8 mouse cellular contexts compared by ENCODE assay signal in genomic region chr5:34097333-34097732, GRCm38 (mm10).
DNase-seq lines count a peak whose midpoint lies in the region; ATAC-seq and TF ChIP-seq lines count a peak whose summit lies in the region.
"Had no signal": no experiment of that assay in that cellular context is flagged by ENCODE, and none has a peak within 500 bp of the region (broad histone marks: within the 10 kb centered on the region; RNA-seq: fewer than 3 reads in every experiment).

No protein-coding gene starts in this region.

- DNase-seq in midbrain, postnatal 0 days (ENCODE audit: low spot score), result peak; percentile 74
- peak; percentile 67 for DNase-seq in kidney, adult 9 months
- no peak for DNase-seq in lung, adult 2 months
- peak; percentile 69 for DNase-seq in thymus, postnatal 0 days (ENCODE audit: low spot score)

- H3K9me3 ChIP-seq in midbrain, postnatal 0 days (ENCODE audit: low read length), result no peaks in the 10 kb centered on the region
- H3K9me3 ChIP-seq in midbrain, embryonic 13.5 days, result no peaks in the 10 kb centered on the region; the same call in 1 of the 2 replicates
- H3K9me3 ChIP-seq: heart, embryonic 15.5 days had no signal

- H3K9ac ChIP-seq in midbrain, postnatal 0 days (replicated peaks; ENCODE audit: low read length, poor library complexity, severe bottlenecking), result no peak overlapping the region
- H3K9ac ChIP-seq in midbrain, embryonic 13.5 days (replicated peaks), result no peak overlapping the region
- H3K9ac ChIP-seq: heart, embryonic 15.5 days had no signal

- WGBS in midbrain, postnatal 0 days, result 10% methylated on average over 1 of the region's 1 CpGs
- WGBS in midbrain, embryonic 13.5 days, result 10% methylated on average over 1 of the region's 1 CpGs
- 16% methylated on average over 1 of the region's 1 CpGs for WGBS in lung, adult 2 months

- H3K36me3 ChIP-seq in midbrain, postnatal 0 days (ENCODE audit: insufficient read depth, low read length), result no peaks in the 10 kb centered on the region
- H3K36me3 ChIP-seq in midbrain, embryonic 13.5 days, result no peaks in the 10 kb centered on the region
- H3K36me3 ChIP-seq: heart, embryonic 15.5 days had no signal

- H3K27me3 ChIP-seq in midbrain, postnatal 0 days (ENCODE audit: insufficient read depth, low read length), result no peaks in the 10 kb centered on the region
- H3K27me3 ChIP-seq in midbrain, embryonic 13.5 days, result no peaks in the 10 kb centered on the region

- no peak overlapping the region for H3K4me3 ChIP-seq in midbrain, postnatal 0 days (ENCODE audit: low read depth, low read length)
- no peak overlapping the region for H3K4me3 ChIP-seq in midbrain, embryonic 13.5 days (replicated peaks)
- H3K4me3 ChIP-seq in lung, adult 2 months (replicated peaks; ENCODE audit: extremely low read depth, low read depth, low read length), result no peak overlapping the region
- H3K4me3 ChIP-seq: heart, embryonic 15.5 days had no signal

- ATAC-seq in midbrain, postnatal 0 days (ENCODE audit: low FRiP score), result no peak
- no peak for ATAC-seq in midbrain, embryonic 13.5 days
- peak; percentile 52 for ATAC-seq in activated CD4-positive, CD25-positive, alpha-beta regulatory T cell, adult 4 months
- ATAC-seq in common myeloid progenitor, adult 5-6 weeks (replicated peaks; ENCODE audit: low read depth, poor library complexity, severe bottlenecking), result peak; percentile 66; the same call in 1 of the 2 replicates

- no peak for TF ChIP-seq POLR2A in lung, adult 2 months (IDR thresholded peaks at IDR 0.05; ENCODE audit: borderline replicate concordance, extremely low read depth, low read depth, low read length)

- H3K4me1 ChIP-seq in midbrain, postnatal 0 days (ENCODE audit: insufficient read depth, low read length), result no peaks in the 10 kb centered on the region
- no peaks in the 10 kb centered on the region for H3K4me1 ChIP-seq in midbrain, embryonic 13.5 days (replicated peaks)
- no peaks in the 10 kb centered on the region for H3K4me1 ChIP-seq in lung, adult 2 months (ENCODE audit: control insufficient read depth, insufficient read depth, low read length)
- H3K4me1 ChIP-seq: heart, embryonic 15.5 days had no signal

- H3K27ac ChIP-seq in midbrain, postnatal 0 days (ENCODE audit: low read depth, low read length), result no peak overlapping the region
- H3K27ac ChIP-seq in midbrain, embryonic 13.5 days, result no peak overlapping the region
- H3K27ac ChIP-seq: heart, embryonic 15.5 days had no signal

- peak; percentile 80 for TF ChIP-seq CTCF in midbrain, postnatal 0 days (IDR thresholded peaks at IDR 0.05)
- 0 out of 2 replicates have a peak, but pooled peaks have one; percentile 11 for TF ChIP-seq CTCF in lung, adult 2 months (IDR thresholded peaks at IDR 0.05; ENCODE audit: insufficient read depth, low read length)

- H3K4me2 ChIP-seq in midbrain, postnatal 0 days (ENCODE audit: low read depth, low read length, poor library complexity, severe bottlenecking), result no peak overlapping the region
- no peak overlapping the region for H3K4me2 ChIP-seq in midbrain, embryonic 13.5 days (replicated peaks)
- H3K4me2 ChIP-seq: heart, embryonic 15.5 days had no signal

Comparison
In these comparisons a context has a peak if more than half of its experiments do, and no peak if none do; other contexts are left out.
1. ATAC-seq: peak in activated CD4-positive, CD25-positive, alpha-beta regulatory T cell, adult 4 months (single experiment) and common myeloid progenitor, adult 5-6 weeks (single experiment); none in midbrain, postnatal 0 days (single experiment) and midbrain, embryonic 13.5 days (single experiment).